Mouse (Mus musculus): Measurements from ENCODE around the gene Pou4f1.

DNA sequence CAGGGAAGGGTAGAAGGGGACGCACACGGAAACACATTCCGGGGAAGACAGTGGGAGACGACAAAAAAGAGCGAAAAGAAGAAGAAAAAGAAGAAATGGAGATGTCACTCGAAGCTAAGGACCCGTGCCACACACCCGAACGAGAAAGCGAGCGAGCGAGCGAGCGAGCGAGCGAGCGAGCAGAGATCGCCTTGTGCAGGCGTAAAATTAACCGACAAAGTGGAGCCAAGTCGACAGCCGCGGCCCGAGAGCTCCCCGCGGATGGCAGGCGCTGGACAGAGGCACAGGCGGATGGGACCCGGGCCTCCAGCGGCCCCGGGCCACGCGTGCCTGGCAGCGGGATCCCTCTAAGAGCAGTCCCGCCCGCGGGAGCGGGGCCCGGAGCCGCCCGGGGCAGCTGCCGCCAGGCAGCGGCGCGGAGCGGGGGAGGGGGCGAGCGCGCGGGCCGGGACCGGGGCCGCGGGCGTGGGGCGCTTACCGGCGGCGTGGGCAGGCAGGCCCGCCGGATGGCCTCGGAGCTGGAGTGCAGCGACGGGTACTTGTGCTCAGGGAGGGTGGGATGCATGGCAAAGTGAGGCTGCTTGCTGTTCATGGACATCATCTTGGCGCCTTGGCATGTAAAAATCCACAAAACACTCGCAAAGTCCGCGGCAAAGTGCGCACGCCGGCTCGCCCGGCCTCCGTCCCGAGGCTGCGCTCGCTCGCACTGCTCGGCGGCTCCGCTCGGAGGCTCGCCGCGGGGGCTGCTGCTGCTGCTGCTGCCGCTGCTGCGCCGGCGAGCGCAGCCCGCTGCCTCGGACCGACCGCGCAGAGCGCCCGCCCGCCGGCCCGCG lies 450 bp downstream of the Pou4f1 start:
- TF ChIP-seq POLR2A (IDR thresholded peaks at IDR 0.05; ENCODE audit: control insufficient read depth, low read depth, low read length) (no peak), CTCF (IDR thresholded peaks at IDR 0.05; ENCODE audit: control insufficient read depth, insufficient read depth, insufficient replicate concordance, low read depth, low read length) (no peak)
